Mouse (Mus musculus) pancreas, adult 10 weeks (tissue): Measurements from ENCODE around the gene Tmem14c. TPM values are rescaled to one million over a fixed set of nuclear protein-coding genes. Genes with fewer than 3 reads are reported as not detected.

Experiments
- polyA plus RNA-seq: library from polyadenylated mRNA; stranded (reverse); fragments of 350-450 nt; fragmentation: Illumina TruSeq; extraction: RNeasy Lipid Tissue Mini Kit (QIAGEN cat#74804); gene quantifications from one replicate; pipeline ENCODE4 v1.2.3, GENCODE M21; 2015; ENCODE audit warnings: low read depth, low replicate concordance; ENCODE audit not compliant: insufficient read depth

Gene Tmem14c
- polyA plus RNA-seq, result 21.8 TPM

DNA sequence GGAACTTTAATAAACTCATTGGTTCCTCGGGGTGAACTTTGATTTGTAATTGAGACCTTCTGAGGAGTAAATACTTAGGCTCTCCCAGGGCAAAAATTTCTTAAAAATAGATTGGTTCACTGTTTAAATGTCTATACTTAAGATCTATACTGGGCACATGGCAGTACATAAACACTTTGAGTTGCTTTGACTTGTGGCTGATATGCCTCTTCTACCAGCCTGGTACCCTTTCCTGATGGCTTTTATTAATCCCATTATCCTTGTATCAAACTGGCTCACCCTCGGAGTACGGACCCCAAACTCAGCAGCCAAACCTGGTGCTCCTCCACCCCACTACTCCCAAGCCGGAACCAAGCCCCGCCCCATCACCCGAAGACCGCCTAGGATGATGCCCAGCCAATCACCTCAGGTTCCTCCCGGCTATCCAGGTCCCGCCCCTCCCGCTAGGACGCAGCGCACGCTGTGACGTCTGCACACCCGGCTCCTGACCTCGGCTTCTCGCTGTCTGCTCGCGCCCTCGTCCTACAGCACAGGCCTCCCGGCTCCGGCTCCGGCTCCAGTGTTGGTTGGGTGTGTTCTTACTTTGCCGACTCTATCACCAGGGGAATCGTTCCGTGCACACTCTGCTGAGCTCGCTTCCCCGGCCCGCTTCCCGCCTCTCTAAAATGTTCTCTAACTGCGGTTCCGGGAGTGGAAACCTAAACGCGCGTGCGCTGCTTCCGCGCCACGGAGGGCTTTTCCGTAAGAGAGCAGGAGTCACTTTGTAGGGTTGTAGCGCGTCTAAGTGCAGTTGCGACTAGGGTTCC lies at the start of gene Tmem14c:
TSS of gene Tmem14c (plus strand) at position 464 of the 806 bp plus-strand sequence.

DNA sequence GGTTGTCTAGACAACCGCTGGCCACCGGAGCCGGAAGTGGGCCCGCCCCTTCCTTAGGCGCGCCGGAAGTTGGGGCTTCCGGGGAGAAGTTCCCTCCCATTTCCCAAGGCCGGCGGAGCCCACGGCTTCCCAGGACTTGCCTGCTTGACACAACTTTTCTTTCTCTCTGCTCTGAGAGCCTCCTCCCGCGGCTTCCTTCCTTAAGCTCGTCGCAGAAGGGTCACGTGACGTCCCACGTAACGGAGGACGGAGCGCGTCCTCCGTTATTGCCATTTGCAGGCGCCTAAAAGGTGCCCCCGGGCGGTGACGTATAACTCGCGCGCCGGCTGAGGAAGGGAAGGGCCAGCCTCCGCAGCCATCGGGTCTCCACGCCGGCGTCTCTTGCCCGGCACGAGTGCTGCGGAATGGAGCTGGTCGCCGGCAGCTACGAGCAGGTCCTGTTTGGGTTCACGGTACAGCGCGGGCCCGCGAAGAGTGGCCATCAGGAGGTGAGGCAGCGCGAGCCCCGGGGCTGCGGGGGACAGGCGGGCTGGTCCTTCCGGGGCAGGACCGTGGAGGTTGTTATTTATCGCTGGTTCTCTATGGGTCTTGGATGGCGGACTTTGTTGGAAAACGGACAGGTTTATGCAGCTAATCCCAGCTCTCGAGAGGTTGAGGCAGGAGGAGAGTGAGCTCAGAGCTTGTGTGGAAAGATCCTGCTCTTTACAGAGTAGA lies 15.0 kb upstream of the Tmem14c start, which contains the start of gene Pak1ip1:
TSS of gene Pak1ip1 (plus strand) at position 98 of the 714 bp plus-strand sequence.

Other genes starting within 250 kb of the Tmem14c start
- 11.2 TPM for gene Gcnt2, start 156.5 kb upstream of the Tmem14c start, polyA plus RNA-seq
- 10.4 TPM for gene Pak1ip1, start 15.3 kb upstream of the Tmem14c start, polyA plus RNA-seq
- gene Mak, start 63.4 kb downstream of the Tmem14c start, polyA plus RNA-seq, result not detected
- not detected for gene Gcm2, start 94.7 kb downstream of the Tmem14c start, polyA plus RNA-seq
- not detected for gene Sycp2l, start 98.0 kb downstream of the Tmem14c start, polyA plus RNA-seq
- gene Elovl2, start 204.1 kb downstream of the Tmem14c start, polyA plus RNA-seq, result 0.41 TPM
- gene Smim13, start 233.6 kb downstream of the Tmem14c start, polyA plus RNA-seq, result 3.8 TPM